10 mouse cellular contexts compared by ENCODE assay signal in genomic region chr11:65271000-65271399, GRCm38 (mm10). TPM values are rescaled to one million over a fixed set of nuclear protein-coding genes. Genes with fewer than 3 reads are reported as not detected.
A peak's percentile ranks its signal among the peaks of the same experiment; 100 is the strongest.
DNase-seq lines count a peak whose midpoint lies in the region; ATAC-seq lines count a peak whose summit lies in the region.
"Had no signal": no experiment of that assay in that cellular context is flagged by ENCODE, and none has a peak within 500 bp of the region (broad histone marks: within the 10 kb centered on the region; RNA-seq: fewer than 3 reads in every experiment).

No protein-coding gene starts in this region.

- no peak for DNase-seq in kidney, postnatal 14 days
- peak; percentile 24 for DNase-seq in Muller cell, postnatal 12 days (ENCODE audit: inconsistent ontology term)
- DNase-seq in adrenal gland, postnatal 4 days (ENCODE audit: low spot score in 2 of 2) = no peak
- DNase-seq in left cerebral cortex, adult 8-10 months (ENCODE audit: low spot score in 2 of 2) = no peak
- DNase-seq: gastrocnemius, postnatal 25 days had no signal

- H3K4me1 ChIP-seq in kidney, embryonic 14.5 days (ENCODE audit: control insufficient read depth, insufficient read depth, low read length) = no peaks in the 10 kb centered on the region
- peaks cover 19% of the 10 kb centered on the region for H3K4me1 ChIP-seq in embryonic facial prominence, embryonic 13.5 days
- H3K4me1 ChIP-seq in intestine, embryonic 16.5 days (ENCODE audit: control insufficient read depth, insufficient read depth, low read length) = peaks cover 15% of the 10 kb centered on the region

- peaks cover 7% of the 10 kb centered on the region for H3K27me3 ChIP-seq in kidney, embryonic 14.5 days (ENCODE audit: control insufficient read depth, insufficient read depth, low read length)
- peaks cover 35% of the 10 kb centered on the region for H3K27me3 ChIP-seq in embryonic facial prominence, embryonic 13.5 days
- peaks cover 10% of the 10 kb centered on the region; the same call in 1 of the 2 replicates for H3K27me3 ChIP-seq in intestine, embryonic 16.5 days (replicated peaks; ENCODE audit: control insufficient read depth, insufficient read depth, low read length)
- H3K27me3 ChIP-seq: CH12.LX had no signal

- no peak overlapping the region for H3K27ac ChIP-seq in kidney, embryonic 14.5 days (ENCODE audit: low read depth, low read length)
- no peak overlapping the region for H3K27ac ChIP-seq in embryonic facial prominence, embryonic 13.5 days
- H3K27ac ChIP-seq in intestine, embryonic 16.5 days (ENCODE audit: low read length) = no peak overlapping the region

- no peaks in the 10 kb centered on the region for H3K9me3 ChIP-seq in kidney, embryonic 14.5 days (ENCODE audit: control insufficient read depth, low read length)
- no peaks in the 10 kb centered on the region for H3K9me3 ChIP-seq in embryonic facial prominence, embryonic 13.5 days
- H3K9me3 ChIP-seq in intestine, embryonic 16.5 days (ENCODE audit: control insufficient read depth, low read length) = no peaks in the 10 kb centered on the region

- H3K4me2 ChIP-seq in kidney, embryonic 14.5 days (replicated peaks; ENCODE audit: low read depth, low read length) = peak overlapping the region; percentile 59; the same call in 1 of the 2 replicates
- peak overlapping the region; percentile 85 for H3K4me2 ChIP-seq in embryonic facial prominence, embryonic 13.5 days
- H3K4me2 ChIP-seq in intestine, embryonic 16.5 days (ENCODE audit: low read depth, low read length) = 0 out of 2 replicates have a peak overlapping the region, but pooled peaks have one; percentile 72

- H3K9ac ChIP-seq in kidney, embryonic 14.5 days (ENCODE audit: low read depth, low read length) = no peak overlapping the region
- no peak overlapping the region for H3K9ac ChIP-seq in embryonic facial prominence, embryonic 13.5 days
- no peak overlapping the region for H3K9ac ChIP-seq in intestine, embryonic 16.5 days (ENCODE audit: low read depth, low read length)

- WGBS in kidney, embryonic 14.5 days = 13% methylated on average over 4 of the region's 4 CpGs
- WGBS in embryonic facial prominence, embryonic 13.5 days = 17% methylated on average over 4 of the region's 4 CpGs
- 23% methylated on average over 4 of the region's 4 CpGs for WGBS in intestine, embryonic 16.5 days

- no peaks in the 10 kb centered on the region for H3K36me3 ChIP-seq in kidney, embryonic 14.5 days (ENCODE audit: control insufficient read depth, insufficient read depth, low read length)
- H3K36me3 ChIP-seq in embryonic facial prominence, embryonic 13.5 days = no peaks in the 10 kb centered on the region
- no peaks in the 10 kb centered on the region for H3K36me3 ChIP-seq in intestine, embryonic 16.5 days (ENCODE audit: control insufficient read depth, insufficient read depth, low read length)

- ATAC-seq in kidney, embryonic 14.5 days (ENCODE audit: low FRiP score, low TSS enrichment) = no peak
- ATAC-seq in embryonic facial prominence, embryonic 13.5 days (ENCODE audit: insufficient number of reproducible peaks, insufficient read depth, low FRiP score, low TSS enrichment, low read depth) = no peak
- ATAC-seq in intestine, embryonic 16.5 days = no peak
- no peak for ATAC-seq in granulocyte monocyte progenitor cell, adult 5-6 weeks (replicated peaks; ENCODE audit: poor library complexity, severe bottlenecking)

- H3K4me3 ChIP-seq in kidney, embryonic 14.5 days (ENCODE audit: low read length) = no peak overlapping the region
- H3K4me3 ChIP-seq in embryonic facial prominence, embryonic 13.5 days = no peak overlapping the region
- no peak overlapping the region for H3K4me3 ChIP-seq in intestine, embryonic 16.5 days (ENCODE audit: low read length)

RNA-seq across cellular contexts. Expression of gene Myocd, which starts 1.2 kb away (rescaled TPM):
- 3.4 and 4.6 TPM in 2 replicates for polyA plus RNA-seq in kidney, embryonic 14.5 days (2014; fragmentation: Nextera tagmentation; extraction: Ambion mirVana)
- 0.94 and 2.1 TPM in 2 replicates for polyA plus RNA-seq in embryonic facial prominence, embryonic 13.5 days (2015; fragmentation: Nextera tagmentation; extraction: Ambion mirVana)
- 20.0 and 23.9 TPM in 2 replicates for polyA plus RNA-seq in intestine, embryonic 16.5 days (2015; fragmentation: Nextera tagmentation; extraction: Ambion mirVana)
- total RNA-seq in adrenal gland, postnatal 4 days (2021) = 1 to 10 TPM in 1 of 2 experiments, under 1 TPM in 1; 0.99 to 2.7 TPM
- under 1 TPM; 0.41 to 0.74 (median 0.57) TPM for total RNA-seq in left cerebral cortex, adult 8-10 months (2022)
- total RNA-seq in granulocyte monocyte progenitor cell, adult 5-6 weeks (2014; fragmentation: Nextera tagmentation) = not detected in 2 replicates
- not detected in 2 replicates for total RNA-seq in granulocyte monocyte progenitor cell, adult 5-6 weeks (2017)
- total RNA-seq: CH12.LX had no signal
